Mouse (Mus musculus) left cerebral cortex, adult 18-20 months (tissue): ENCODE results near the gene A830005F24Rik. TPM values are rescaled to one million over a fixed set of nuclear protein-coding genes. Genes with fewer than 3 reads are reported as not detected.
"Not testable (repeated sequence)": the region's sequence is repeated elsewhere in the genome, so short reads cannot be mapped to it uniquely, and the experiment has no call there.

Source experiments
- DNase-seq, 2 experiments: peaks; one replicate each; pipeline ENCODE4 v3.0.0; 2021 to 2022; ENCODE audit warnings: low spot score in 2 of 2, mixed read lengths in 1 of 2
- long read RNA-seq, 2 experiments: library from polyadenylated mRNA; stranded (forward); transcript quantifications; one replicate each; pipeline ENCODE4 v2.0.0; 2021
- total RNA-seq, 2 experiments: library from RNA; stranded (reverse); gene quantifications; 2 replicates each; pipeline ENCODE4 v1.2.3; 2021

The A830005F24Rik gene
- 1 to 10 TPM; 1.7 to 1.8 TPM for total RNA-seq
- long read RNA-seq, experiment 1, partial matches to known transcripts = 0 of 3 reads
- long read RNA-seq, experiment 1, other reads (novel, unspliced or antisense) = 0 of 3 reads
- long read RNA-seq, experiment 2, partial matches to known transcripts = 0 of 3 reads
- long read RNA-seq, experiment 2, other reads (novel, unspliced or antisense) = 0 of 3 reads

DNA sequence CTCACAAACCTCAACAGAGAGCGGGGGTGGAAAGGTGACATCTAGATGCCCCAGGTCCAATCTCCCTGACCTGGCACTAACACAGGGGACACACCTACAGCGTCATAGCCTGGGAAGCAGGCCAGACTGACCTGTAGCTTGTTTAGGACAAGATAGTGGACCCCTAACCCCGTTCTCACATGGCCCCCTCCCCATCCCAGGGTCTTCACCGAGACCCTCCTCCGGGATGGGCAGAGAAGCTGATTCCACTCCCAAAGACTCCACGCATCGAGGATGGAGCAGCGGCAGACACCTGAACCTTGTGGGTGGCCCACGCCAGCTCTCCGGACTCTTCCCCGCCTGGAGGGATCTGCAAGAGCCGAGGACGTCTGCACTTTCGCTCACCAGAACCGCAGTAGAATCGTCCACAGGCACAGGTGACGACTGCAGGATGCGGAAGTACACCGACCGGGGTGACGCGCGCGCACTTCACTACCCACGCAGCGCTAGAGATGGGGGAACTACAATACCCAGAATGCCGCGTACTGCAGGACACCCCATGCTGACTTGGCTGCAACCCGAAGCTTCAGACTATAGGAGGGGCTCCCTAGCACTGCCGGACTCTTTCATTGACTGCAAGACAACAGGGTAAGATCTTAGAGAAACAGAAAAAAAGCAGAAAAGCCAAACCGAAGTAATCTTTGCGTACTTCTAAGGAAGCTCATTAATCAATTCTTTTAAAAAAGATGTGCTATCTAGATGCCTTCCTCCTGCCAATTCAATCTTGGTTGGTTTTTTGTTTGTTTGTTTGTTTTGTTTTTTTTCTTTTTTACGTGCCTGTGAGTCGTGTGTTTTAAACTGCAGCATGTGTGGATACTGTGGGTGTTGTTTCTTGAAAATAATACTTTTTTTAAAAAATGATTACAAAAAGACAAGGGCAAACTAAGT is at the start of gene A830005F24Rik, which contains the start of gene Zfp169:
TSS of gene A830005F24Rik (plus strand) at position 568 of the 927 bp plus-strand sequence.
TSS of gene Zfp169 (minus strand) at position 449 of the 927 bp plus-strand sequence.
- DNase-seq = peak; percentile 87 to 93

DNA sequence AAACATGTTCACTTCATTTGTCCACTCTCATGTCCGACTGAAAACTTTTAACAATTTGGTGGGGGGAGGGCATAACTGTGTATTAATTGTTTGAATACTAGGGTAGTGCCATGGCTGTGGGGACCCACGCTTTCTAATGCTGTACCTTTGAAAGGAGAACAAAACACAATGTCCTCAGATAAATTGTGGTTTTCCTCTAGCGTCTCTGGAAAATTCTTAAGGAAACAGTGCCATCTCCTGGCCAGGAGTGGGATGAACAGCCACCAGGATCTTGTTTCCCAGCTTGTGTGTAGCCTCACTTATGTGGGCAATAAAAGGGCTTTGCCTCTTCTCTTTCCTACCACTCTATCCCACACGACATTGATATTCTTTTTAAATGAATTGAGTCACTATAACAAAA is 49.2 kb upstream of the A830005F24Rik start:
- peak; percentile 79 to 81 for DNase-seq

DNA sequence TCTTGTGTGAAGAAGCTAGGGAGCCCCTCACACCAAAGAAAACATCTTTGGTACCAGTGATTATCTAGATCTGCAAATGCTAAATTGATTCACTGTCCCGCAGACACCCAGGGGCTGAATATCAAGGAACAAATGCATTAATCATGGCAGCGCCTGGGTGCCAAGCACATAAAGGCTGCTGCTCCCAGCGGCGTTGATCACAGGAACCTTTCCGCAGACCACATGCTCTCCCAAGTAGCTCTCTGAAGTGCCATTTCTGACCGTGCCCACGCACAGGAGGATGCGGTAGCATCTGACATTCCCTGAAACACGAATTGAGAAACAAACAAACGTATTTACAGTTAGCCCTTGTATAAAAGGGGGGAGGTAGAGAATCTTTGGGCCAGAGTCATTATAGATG is 47.2 kb upstream of the A830005F24Rik start:
- DNase-seq = no peak

DNA sequence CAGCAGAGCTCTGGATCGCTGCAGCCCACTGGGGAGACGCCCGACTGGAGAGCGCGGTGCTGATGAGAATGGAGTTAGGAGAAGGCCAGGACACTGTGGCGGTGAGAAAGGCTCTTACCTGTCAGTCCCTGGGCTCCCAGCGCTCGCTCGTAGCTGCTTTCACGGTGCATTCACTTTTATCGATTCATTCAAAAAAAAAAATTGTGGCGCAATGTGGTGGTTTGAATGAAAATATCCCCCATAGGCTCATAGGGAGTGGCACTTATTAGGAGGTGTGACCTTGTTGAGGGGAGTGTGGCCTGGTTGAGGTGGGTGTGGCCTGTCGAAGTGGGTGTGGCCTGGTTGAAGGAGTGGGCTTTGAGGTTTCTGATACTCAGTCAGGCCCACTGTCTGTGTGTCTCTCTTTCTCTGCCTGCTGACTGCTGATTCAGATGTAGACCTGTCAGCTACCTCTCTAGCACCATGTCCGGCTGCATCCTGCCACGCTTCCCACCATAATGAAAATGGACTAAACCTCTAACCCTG is 44.7 kb upstream of the A830005F24Rik start:
- DNase-seq = no peak

DNA sequence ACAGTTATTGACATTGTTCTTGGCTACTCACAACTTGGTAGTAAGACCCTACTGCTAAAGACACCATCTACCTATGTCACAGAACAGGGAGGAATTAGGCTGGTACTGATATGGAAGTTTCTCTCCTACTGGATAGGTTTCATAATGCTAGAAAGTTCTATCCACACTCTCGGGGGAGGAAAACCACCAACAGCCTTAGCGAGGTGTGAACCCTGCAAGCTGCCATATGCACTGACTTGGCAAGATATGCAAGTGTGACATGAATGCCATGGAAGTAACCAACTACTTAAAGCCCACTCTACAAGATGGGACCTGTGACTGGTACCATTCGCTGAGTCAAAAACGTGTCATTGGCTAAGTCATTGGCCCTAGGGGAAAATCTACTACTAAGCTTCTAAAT is 29.8 kb upstream of the A830005F24Rik start:
- DNase-seq = no peak

DNA sequence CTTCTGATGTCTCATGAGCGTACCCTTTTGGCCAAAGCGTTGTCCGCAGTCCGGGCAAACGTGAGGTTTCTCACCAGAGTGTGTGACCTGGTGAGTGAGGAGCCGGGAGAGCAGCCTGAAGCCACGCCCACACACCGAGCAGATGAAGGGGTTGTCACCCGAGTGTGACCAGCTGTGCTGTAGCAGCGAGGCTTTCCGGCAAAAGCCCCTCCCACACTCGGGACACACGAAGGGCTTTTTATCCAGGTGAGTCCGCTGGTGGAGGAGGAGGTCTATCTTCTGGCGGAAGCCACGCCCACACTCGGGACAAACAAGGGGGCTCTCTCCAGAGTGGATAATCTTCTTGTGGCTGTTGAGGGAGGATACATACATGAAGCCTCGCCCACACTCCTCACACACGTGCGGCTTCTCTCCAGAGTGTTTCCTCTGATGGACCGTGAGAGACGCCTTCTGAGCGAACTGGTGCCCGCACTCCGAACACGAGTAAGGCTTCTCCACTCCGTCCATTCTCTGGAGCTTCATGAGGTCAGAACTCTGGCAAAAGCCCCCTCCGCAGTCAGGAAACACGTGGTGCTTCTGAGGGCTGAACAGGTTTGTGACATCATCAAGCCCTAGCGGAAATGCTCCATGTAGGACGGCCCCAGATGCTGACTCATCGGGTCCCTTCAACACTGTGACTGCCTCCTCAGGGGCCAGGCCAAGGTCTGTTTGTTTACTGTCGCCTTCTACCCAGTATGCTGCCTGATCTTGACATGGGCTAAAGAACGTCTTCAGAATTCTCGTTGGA is 22.8 kb upstream of the A830005F24Rik start:
- no peak for DNase-seq

DNA sequence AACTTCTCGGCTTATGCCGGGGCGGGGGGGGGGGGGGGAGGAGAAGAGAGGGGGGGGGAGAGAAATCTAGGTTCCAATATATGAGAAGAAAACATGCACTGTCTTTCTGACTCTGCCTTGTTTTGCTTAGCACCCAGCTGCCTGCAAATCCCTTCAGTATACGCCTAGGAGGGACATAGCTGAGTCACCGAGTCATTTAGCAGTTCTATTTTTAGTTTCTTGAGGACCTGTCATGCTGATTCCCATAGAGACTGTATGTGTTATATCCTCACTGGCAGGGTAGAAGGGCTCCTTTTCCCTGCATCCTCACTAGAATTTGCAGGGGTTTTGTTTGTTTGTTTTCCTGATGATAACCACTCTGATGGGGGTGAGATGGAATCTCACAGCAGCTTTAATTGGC is 20.2 kb upstream of the A830005F24Rik start:
- DNase-seq = no peak

DNA sequence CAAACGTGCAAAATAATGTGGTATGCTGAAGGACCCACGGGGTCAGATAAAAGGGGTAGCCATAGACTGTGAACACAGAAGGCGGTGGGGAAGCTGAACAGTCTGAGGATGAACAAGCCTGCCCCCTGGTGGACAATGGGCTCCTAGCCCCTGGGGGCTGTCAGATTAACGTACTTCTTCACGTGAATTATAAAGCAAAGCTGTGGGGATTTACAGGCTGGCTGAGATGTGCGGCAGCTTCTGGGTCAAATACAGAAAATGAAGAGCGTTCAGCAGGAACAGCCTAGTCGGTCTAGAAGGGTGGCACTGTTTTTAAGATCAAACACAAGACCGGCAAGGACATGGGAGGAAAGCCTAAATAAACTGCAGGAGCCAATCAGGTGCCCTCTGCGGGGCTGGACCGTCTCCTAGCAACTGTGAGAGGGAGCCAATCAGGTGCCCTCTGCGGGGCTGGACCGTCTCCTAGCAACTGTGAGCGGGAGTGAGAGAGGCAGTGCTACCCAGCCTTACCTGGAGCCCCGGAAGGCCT is 15.6 kb upstream of the A830005F24Rik start:
- DNase-seq = peak; percentile 73 to 78

DNA sequence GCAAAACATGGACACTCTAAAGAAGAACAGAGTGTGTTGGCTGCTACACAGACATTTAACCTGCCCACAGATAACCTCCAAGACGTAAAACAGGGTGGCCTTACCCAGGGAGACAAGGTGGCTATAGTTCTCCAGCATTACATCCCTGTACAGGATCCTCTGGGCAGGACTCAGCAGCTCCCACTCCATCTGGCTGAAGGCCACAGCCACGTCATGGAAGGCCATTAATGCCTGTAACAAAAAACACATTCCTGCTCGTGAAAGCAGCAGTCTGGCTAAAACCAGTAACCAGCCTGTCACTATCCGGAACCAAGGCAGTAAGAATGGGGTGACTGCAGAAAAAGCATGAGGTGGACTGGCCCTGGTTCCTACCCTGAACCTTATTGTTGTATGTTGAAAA is 14.7 kb upstream of the A830005F24Rik start:
- no peak for DNase-seq

DNA sequence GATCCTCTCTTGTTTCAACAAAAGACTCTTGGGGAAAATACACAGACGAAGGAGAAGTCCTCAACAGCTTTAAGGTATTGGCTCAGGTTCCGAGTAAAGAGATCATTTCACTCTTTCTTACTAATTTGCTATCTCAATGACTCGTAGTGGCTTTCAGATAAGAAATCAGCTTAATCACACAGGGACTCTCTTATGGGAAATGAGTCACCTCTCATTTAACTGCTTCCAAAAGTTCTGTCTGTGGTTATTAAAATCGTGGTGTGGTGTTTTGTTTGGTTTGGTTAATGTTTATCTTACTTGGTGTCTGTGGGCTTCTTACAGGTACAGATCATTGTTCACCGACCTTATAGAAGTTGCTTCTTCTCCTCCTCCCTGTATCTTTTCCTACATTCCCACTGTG is 10.9 kb upstream of the A830005F24Rik start:
- DNase-seq = no peak

DNA sequence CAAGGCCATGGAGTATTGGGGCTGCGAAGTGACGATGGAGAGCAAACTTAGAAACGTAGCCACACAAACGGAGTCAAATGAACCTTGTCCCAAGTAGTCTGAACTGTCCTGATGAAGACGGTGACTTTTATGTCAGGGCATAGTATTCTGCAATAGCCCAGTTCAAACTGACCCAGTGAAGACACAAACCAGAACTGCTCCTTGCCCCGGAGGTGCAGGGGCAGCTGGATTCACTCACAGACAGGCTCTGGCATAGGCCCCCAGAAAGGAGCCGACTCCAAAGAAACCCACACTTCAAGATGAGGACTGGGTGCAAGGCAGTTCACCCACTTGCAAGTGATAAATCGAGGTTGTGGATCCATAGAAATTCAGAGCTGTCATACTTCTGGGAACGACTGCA is 4.7 kb upstream of the A830005F24Rik start:
- DNase-seq = no peak

DNA sequence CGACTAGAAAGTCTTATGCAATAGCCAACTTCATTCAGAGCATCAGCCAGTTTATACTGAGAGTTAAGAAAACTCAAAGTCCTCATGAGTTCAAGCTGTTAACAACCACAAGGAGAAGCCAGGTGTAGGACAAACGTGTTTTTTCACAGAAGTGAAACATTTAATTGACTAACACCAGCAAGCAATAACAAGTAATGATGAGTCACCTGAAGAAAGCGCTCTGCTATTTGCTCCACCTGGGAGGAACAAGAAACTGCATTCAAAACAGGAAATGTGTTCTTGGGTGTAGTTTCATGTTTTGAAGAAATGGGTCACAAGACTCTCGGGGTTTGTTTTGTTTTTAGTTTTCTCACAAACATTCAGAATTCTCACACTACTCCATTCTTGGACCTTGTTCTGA is 2.5 kb downstream of the A830005F24Rik start:
- no peak for DNase-seq

DNA sequence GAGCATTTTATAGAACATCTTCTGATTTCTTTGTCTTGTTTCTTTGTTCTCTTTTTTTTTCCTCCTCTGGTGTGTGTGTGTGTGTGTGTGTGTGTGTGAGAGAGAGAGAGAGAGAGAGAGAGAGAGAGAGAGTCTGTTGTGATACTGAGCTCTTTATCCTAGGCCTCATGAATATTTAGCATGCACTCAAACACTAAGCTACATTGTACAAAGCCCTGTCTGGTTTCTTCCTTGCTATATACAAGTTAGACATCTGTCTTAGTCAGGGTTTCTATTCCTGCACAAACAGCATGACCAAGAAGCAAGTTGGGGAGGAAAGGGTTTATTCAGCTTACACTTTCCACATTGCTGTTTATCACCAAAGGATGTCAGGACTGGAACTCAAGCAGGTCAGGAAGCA is 5.8 kb downstream of the A830005F24Rik start:
- DNase-seq = not testable (repeated sequence)

DNA sequence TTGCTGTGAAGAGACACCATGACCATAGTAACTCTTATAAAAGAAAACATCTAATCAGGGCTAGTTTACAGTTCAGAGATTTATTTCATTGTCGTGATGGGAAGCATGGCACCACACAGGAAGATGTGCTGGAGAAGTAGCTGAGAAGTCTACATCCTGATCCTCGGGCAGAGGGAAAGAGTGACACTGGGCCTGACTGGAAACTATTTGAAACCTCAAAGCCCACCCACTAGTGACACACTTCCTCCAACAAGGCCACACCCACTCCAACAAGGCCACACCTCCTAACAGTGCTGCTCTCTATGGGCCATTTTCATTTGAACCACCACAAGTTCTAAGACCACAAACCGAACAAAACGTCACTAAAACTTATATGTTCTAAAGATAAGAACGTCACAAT is 12.4 kb downstream of the A830005F24Rik start:
- no peak for DNase-seq

DNA sequence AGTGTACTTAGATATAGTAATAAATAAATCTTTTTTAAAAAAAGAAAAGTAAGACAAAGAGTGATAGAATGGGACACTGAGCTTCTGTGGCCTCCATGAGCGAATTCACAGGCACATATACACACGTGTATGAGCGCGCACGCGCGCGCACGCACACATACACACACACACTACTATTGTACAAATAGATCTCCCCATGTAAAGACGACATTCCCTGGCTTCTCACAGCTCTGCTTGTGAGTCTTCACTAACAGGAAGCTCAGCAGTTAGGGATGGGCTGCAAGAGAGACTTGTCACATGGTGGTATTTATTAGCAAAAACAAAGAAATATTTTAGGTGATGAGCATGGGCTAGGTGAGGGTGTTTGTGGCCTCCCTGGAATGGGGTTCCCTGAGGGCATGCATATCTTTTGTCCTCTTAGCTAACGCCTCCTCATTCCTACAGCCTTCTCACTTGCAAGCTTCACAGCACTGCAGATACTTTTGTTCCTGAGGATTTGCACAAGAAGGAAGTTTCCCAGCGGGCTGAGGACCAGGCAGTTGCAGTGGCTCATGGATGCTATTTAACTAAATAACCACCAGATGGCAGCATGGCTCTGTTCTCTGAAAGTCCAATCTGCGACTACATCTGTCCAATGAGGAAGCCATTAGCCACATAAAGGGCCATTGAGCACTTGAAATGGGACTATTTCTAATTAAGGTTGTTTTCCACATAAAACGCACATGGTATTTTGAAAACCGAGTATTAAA is 14.9 kb downstream of the A830005F24Rik start:
- peak; percentile 65 to 66 for DNase-seq

DNA sequence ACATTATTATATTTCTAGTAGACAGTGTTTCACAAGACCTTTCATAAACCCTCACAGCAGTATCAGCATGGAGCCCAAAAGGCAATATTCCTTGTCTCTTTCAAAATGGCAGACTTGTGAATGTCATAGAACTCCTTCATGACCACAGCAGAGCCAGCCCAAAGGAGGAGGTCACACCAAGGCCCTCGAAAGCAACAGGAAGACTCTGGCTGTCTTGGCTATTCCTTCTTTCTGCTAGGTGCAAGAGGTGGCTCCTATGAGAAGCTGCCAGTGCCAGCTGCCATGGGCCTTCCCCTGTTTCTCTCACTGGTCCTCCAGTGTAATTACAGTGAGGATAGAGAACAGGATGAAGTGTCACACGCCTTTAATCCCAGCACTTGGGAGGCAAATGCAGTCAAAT is 15.7 kb downstream of the A830005F24Rik start:
- no peak for DNase-seq

DNA sequence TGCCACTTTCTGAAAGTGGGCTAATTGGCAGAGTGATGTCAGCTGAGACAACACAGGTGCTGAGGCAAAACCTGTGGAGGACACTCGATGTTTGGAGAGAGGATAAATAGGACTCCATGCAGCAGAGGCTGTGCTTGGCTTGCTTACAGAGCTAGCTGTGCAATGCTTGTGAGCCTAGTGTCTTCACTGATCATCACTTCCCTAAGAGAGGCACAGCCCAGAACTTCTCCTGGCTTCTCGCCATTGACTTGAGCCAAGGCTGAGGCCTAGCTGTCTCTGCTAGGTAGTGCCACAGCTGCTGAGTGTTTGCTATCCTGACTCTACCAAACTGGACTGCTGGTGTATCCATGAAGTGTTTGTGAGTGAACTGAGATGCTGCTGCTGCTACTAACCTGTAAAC is 17.3 kb downstream of the A830005F24Rik start:
- peak in 1 of 2 experiments; percentile 23 for DNase-seq

DNA sequence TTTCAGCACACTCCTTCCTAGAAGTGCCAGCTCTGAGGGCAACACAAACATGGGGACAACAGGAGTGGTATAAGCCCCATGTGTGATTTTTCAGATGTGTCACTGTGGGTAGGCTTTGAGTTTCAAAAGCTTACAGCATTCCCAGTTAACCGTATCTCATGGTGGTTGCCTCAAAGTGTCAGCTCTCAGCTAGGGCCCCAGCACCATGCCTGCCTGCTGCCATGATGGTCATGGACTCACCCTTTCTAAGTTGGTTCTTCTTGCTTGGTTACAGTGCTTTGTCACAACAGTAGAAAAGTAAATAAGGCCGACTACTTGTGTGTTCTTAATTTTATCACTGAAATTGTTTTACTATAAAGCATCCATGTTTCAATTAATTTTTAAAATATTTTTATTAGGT is 18.1 kb downstream of the A830005F24Rik start:
- no peak for DNase-seq

DNA sequence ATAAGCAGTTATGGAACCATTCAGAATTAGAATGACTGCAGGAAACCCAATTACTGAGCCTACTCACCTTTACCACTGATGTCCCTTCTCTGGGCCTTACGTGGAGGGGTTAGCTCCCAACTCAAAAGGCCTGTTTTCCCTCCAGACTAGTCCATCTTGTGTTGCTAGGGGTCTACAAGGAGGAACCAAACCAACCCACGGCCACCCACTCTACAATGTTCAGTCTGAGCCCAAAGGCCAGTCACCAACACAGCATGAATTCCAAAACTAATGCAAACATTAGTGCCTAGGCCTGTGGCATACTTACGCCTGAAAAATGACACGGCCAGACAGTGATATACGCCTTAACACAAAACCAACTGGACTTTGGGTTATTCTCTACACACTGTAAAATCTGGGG is 20.1 kb downstream of the A830005F24Rik start:
- no peak for DNase-seq

DNA sequence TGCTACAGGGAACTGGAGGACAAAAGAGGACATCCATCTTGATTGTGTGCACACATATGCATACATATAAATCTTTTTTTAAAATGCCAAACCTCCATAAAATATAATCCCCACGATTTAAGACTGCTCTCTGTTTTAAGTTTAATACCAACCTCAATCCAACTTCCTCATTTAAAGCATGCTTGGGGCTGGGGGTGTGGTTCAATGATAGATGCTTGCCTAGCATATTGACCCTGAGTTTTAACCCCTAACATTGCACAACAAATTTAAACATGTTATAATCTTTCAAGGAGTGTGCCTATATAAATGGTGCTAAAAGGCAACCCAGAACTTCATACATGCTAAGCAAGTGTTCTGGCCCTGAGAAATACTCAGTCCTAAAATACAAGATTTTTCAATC is 27.1 kb downstream of the A830005F24Rik start:
- no peak for DNase-seq
